Mouse (Mus musculus) embryonic facial prominence, embryonic 11.5 days (tissue): ENCODE data around the gene Limk2. TPM values are rescaled to one million over a fixed set of nuclear protein-coding genes. Genes with fewer than 3 reads are reported as not detected.

Experiments
- ATAC-seq: fragments of 200-750 bp; cut with Nextera tagmentation; replicated peaks from 2 replicates; pipeline ENCODE4 v1.8.0; 2017; ENCODE audit warnings: low read depth; ENCODE audit not compliant: insufficient number of reproducible peaks, low FRiP score, low TSS enrichment
- DNase-seq: peaks from one replicate; pipeline ENCODE4 v3.0.0-alpha.2; 2015; ENCODE audit warnings: low spot score
- H3K27ac ChIP-seq: fragments of 300-500 bp; sonication (generic); replicated peaks from 2 replicates; pipeline ENCODE4 v1.5.1; 2014; ENCODE audit warnings: mild to moderate bottlenecking, low read depth, low read length, control low read depth
- H3K27me3 ChIP-seq: fragments of 300-500 bp; sonication (generic); 2 replicates; pipeline ENCODE4 v1.6.1; 2014; ENCODE audit warnings: mild to moderate bottlenecking, low read length, moderate library complexity, mixed read lengths; ENCODE audit not compliant: control insufficient read depth, insufficient read depth
- H3K36me3 ChIP-seq: fragments of 300-500 bp; sonication (generic); replicated peaks from 2 replicates; pipeline ENCODE4 v1.6.1; 2014; ENCODE audit warnings: low read depth, mild to moderate bottlenecking, low read length, moderate library complexity, mixed read lengths; ENCODE audit not compliant: control insufficient read depth, insufficient read depth
- H3K4me1 ChIP-seq: fragments of 300-500 bp; sonication (generic); 2 replicates; pipeline ENCODE4 v1.6.1; 2014; ENCODE audit warnings: low read length, mixed read lengths; ENCODE audit not compliant: control insufficient read depth, insufficient read depth
- H3K4me2 ChIP-seq: fragments of 300-500 bp; sonication (generic); 2 replicates; pipeline ENCODE4 v1.6.1; 2014; ENCODE audit warnings: low read depth, mild to moderate bottlenecking, control low read depth, low read length, moderate library complexity
- H3K4me3 ChIP-seq: fragments of 300-500 bp; sonication (generic); 2 replicates; pipeline ENCODE4 v1.5.1; 2014; ENCODE audit warnings: low read depth, low read length, control low read depth
- H3K9ac ChIP-seq: fragments of 300-500 bp; sonication (generic); replicated peaks from 2 replicates; pipeline ENCODE4 v1.6.1; 2014; ENCODE audit warnings: mild to moderate bottlenecking, control low read depth, low read length
- H3K9me3 ChIP-seq: fragments of 300-500 bp; sonication (generic); replicated peaks from 2 replicates; pipeline ENCODE4 v1.6.1; 2016; ENCODE audit warnings: mild to moderate bottlenecking, low read length, inconsistent platforms, mixed read lengths; ENCODE audit not compliant: control insufficient read depth
- WGBS: fragments of 180-500 bp; shearing (Covaris S2); extraction: QIAGEN DNeasy Blood & Tissue Kit; methylation state at CpG from one replicate; pipeline ENCODE4 v1.1.7; 2014; 5-methylcytosine and 5-hydroxymethylcytosine counted together
- polyA plus RNA-seq: library from polyadenylated mRNA; unstranded; fragments of >200 nt; fragmentation: Nextera tagmentation; extraction: Ambion mirVana; gene quantifications from 2 replicates; pipeline ENCODE4 v1.2.1, GENCODE M21; 2014

The Limk2 gene
- polyA plus RNA-seq, 1 experiment from 2014 or later, result 47.3 TPM

DNA sequence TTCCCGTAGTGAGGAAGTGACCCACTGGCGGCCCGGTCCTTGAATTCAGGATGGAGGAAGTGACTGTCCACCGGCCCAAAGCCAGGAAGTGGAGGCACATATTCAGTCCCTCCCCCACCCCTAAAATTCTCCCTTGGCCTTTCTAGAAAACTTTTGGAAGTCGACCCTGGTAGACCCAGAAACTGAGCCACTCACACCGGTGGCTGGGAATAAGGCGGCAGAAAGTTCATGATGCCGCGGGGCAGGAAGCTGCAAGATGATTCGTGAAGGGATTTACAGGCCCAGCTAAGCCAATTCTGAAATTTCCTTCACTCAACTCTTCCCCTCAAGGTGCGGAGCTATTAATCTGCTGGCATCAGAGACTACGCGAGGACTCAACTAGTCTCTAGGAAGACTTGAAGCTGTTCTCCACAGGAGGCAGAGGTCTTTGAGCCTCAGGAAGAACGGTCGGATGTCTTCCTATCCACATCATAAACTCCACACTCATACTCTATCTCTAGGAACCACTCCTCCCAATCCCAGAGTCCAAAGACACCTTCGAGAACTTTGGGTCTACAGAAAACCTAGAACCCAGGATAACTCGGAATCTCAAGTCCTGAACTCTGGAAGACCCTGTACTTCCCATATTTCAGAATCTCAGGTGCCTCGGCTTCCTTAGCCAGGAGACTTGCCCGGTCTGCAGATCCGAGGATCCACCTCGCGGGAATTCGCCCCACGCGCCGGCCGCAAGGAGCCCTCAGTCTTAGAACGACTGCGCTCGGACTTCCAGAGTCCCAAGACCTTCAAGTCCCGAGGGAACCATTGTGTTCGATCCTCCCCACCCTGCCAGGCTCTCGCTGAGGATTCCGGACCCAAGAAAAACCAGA, 625 bp downstream of the Limk2 start:
- H3K4me1 ChIP-seq, result peaks cover 5% of the 10 kb centered on the region; the same call in 1 of the 2 replicates
- H3K27me3 ChIP-seq, result no peaks in the 10 kb centered on the region
- no peaks in the 10 kb centered on the region for H3K36me3 ChIP-seq
- ATAC-seq (peak; percentile 24), DNase-seq (peak; percentile 19)
- WGBS, result 5% methylated on average over 34 of the region's 34 CpGs
- no peaks in the 10 kb centered on the region for H3K9me3 ChIP-seq
- H3K9ac ChIP-seq, result peak overlapping the region; percentile 76
- H3K27ac ChIP-seq, result 0 out of 2 replicates have a peak overlapping the region, but pooled peaks have one; percentile 16
- peak overlapping the region; percentile 75 for H3K4me2 ChIP-seq
- peak overlapping the region; percentile 69 for H3K4me3 ChIP-seq

DNA sequence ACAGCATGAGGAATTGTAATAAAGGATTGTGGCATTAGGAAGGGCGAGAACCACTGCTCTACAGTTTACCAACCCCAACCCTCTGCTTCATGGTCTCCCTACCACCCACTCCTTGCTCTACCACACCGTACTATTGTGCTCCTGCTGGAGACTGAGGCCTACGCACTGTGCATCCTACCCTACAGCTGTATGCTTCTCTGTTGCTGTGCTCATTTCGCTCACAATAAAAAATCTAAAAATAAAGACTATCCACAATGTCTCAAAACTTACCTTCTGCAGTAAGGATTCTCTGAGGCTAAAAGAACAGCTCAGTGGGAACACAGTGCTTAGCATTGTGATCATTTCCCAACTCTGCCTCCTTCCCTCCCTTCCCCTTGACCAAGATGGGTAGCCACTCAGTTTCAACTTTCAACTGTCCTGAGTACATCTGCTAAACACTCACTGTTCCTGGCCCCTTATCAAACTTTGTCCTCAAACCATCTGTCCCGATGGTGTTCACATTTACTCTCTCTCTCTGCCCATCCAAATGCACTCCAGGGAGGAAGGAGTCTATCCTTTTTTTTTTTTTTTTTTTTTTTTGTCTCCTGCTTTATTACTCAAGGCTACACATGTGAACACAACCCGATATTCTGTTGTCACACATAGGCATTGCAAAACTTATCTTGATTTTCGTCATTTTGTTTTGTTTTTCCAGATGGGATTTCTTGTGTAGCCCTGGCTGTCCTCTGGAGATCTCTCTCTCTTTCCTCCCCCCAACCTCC, 4.5 kb downstream of the Limk2 start:
- 86% methylated on average over 7 of the region's 7 CpGs for WGBS
- Histone ChIP-seq H3K27ac (no peak overlapping the region), H3K36me3 (no peaks in the 10 kb centered on the region), H3K4me1 (peaks cover 5% of the 10 kb centered on the region; the same call in 1 of the 2 replicates), H3K27me3 (no peaks in the 10 kb centered on the region), H3K4me2 (no peak overlapping the region), H3K9ac (no peak overlapping the region), H3K9me3 (no peaks in the 10 kb centered on the region), H3K4me3 (no peak overlapping the region)
- no peak for ATAC-seq
- no peak for DNase-seq

DNA sequence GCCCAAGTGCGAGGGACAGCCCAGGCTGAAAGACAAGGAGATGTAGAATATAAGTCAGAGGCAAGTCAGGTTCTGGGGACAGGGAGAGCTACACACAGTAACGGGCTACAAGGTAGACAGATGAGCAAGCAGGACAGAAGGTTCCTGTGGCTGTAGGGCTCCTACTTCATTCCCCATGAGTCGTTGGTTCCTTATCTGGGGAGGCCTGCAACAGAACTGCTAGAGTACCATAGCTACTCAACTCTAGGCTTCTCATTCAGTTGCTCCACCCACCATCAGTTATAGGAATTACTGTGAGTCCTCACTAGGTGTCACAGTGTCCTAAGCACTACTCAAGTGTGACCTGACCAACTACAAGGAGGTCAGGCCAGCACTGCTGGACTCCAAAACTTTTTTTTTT, 6.0 kb downstream of the Limk2 start:
- Histone ChIP-seq H3K27me3 (no peaks in the 10 kb centered on the region), H3K36me3 (no peaks in the 10 kb centered on the region; the same call in 1 of the 2 replicates), H3K9me3 (no peaks in the 10 kb centered on the region), H3K27ac (no peak overlapping the region), H3K4me2 (no peak overlapping the region), H3K4me1 (peaks cover 5% of the 10 kb centered on the region; the same call in 1 of the 2 replicates), H3K9ac (no peak overlapping the region), H3K4me3 (no peak overlapping the region)
- DNase-seq, result no peak
- ATAC-seq, result no peak
- WGBS, result 77% methylated on average over 3 of the region's 3 CpGs

DNA sequence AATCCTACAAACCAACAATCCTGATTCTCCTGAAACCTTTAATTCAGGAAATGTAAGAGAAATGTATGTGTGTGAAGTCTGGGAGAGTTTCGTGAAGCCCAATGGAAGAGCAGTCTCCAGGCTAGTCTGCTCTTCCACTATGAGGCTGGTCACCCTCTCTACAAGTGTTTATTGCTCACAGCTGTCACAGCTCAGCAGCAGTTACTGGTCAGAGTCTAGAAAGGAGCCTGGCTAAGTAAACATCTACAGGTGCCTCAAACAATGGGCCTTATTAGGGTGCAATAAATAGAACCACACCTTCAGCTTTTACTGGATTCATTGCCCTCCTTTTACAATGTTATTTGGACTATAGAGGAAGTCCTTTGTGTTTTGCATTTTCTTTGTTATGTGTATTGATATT, 10.7 kb downstream of the Limk2 start:
- H3K27ac ChIP-seq, result no peak overlapping the region
- DNase-seq, result no peak
- ATAC-seq, result no peak
- no peaks in the 10 kb centered on the region for H3K27me3 ChIP-seq
- no peaks in the 10 kb centered on the region; the same call in none of the 2 replicates for H3K36me3 ChIP-seq
- no peaks in the 10 kb centered on the region for H3K4me1 ChIP-seq
- H3K4me2 ChIP-seq, result no peak overlapping the region
- no peak overlapping the region for H3K9ac ChIP-seq
- H3K9me3 ChIP-seq, result no peaks in the 10 kb centered on the region
- no peak overlapping the region for H3K4me3 ChIP-seq
- WGBS, result 94% methylated on average over 1 of the region's 1 CpGs

DNA sequence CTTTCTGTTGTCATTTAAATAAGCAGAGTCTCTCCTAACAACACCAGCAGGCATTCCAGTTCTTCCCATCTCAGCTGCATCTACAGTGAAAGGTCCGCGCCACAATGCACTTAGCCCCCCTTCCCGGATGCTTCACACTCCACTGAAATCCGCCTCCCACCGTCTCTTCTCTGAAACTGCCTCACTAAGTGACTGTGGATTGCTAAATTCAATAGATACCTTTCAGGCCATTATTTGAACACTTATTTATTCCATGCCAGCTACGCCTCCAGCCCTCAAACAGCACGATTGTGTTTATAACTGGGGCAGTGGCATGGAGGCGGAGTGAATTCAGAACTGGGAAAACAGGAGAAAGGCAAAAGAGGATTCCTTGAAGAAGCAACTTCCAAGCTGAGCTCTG, 12.4 kb downstream of the Limk2 start:
- ATAC-seq, result no peak
- 76% methylated on average over 8 of the region's 8 CpGs for WGBS
- DNase-seq, result no peak
- no peaks in the 10 kb centered on the region; the same call in none of the 2 replicates for H3K36me3 ChIP-seq
- no peak overlapping the region for H3K27ac ChIP-seq
- H3K4me3 ChIP-seq, result no peak overlapping the region
- no peak overlapping the region for H3K9ac ChIP-seq
- H3K4me2 ChIP-seq, result no peak overlapping the region
- no peaks in the 10 kb centered on the region for H3K4me1 ChIP-seq
- no peaks in the 10 kb centered on the region for H3K9me3 ChIP-seq
- H3K27me3 ChIP-seq, result no peaks in the 10 kb centered on the region

DNA sequence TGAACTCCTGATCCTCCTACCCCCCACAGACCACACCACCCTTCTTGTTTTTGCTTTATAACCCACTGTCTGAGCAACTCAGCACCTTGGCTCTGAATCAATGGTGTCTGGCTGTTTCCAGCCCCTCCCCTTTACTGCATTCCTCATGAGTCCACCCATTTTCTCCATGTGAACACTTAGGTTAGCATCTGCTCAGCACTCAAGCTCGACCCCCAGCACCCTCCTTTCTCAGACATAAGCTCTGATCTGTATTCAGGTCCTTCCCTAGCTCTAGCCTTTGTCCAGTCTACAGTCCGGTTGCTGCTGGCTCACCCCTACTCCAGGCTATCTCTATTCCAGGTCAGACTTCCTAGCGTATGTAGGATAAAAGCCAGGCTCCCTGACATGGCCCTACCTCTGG, 12.9 kb downstream of the Limk2 start:
- no peaks in the 10 kb centered on the region for H3K4me1 ChIP-seq
- ATAC-seq (peak; percentile 72; the same call in 1 of the 2 replicates), DNase-seq (no peak)
- no peaks in the 10 kb centered on the region for H3K9me3 ChIP-seq
- no peak overlapping the region for H3K9ac ChIP-seq
- H3K4me3 ChIP-seq, result no peak overlapping the region
- H3K27me3 ChIP-seq, result no peaks in the 10 kb centered on the region
- no peak overlapping the region for H3K4me2 ChIP-seq
- no peak overlapping the region for H3K27ac ChIP-seq
- 74% methylated on average over 3 of the region's 3 CpGs for WGBS
- H3K36me3 ChIP-seq, result no peaks in the 10 kb centered on the region; the same call in none of the 2 replicates

DNA sequence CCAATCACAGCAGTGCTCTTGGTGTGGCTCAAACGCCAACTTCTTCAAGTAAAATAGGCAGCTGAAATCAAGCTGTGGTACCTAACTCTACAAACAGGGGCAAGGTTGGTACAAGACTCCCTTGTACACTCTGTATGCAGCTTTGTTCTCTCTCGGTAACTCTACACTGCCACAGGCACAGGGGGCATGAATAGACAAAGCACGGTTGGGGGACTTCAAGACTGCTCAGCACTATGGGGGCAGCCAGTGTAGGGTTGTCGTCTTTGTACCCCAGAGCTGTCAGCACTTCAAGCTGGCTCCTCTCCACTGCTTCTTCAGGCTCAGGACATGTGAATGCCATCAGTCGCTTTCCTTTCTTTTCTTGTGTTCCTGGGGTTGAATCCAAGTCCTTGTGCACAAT, 14.5 kb downstream of the Limk2 start:
- no peak overlapping the region for H3K4me2 ChIP-seq
- ATAC-seq (peak; percentile 72; the same call in 1 of the 2 replicates), DNase-seq (no peak)
- H3K4me1 ChIP-seq, result no peaks in the 10 kb centered on the region
- no peaks in the 10 kb centered on the region for H3K27me3 ChIP-seq
- no peak overlapping the region for H3K9ac ChIP-seq
- no peaks in the 10 kb centered on the region; the same call in none of the 2 replicates for H3K36me3 ChIP-seq
- H3K27ac ChIP-seq, result no peak overlapping the region
- WGBS, result 39% methylated on average over 5 of the region's 5 CpGs
- no peaks in the 10 kb centered on the region for H3K9me3 ChIP-seq
- no peak overlapping the region for H3K4me3 ChIP-seq

DNA sequence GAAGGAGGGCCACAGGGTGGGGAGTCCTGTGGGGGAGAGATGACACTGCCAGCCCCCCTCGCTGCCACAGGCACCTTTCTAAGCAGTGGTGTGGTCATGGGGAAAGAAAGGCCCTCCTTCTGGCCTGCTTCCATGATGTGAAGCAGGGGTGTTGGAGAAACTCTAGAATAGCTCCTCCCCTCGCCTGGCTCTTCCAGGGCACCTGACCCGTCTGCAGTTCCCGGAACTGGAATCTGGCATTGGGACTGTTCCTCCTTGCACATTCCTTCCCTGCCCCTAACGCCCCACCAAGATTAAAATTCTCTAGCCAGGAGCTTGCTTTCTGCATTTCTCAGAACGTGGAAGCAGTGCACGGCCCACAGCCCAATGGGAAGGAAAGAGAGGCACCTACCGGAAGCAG, 16.5 kb downstream of the Limk2 start:
- no peaks in the 10 kb centered on the region for H3K9me3 ChIP-seq
- no peak overlapping the region for H3K9ac ChIP-seq
- no peaks in the 10 kb centered on the region for H3K4me1 ChIP-seq
- H3K4me3 ChIP-seq, result no peak overlapping the region
- no peak overlapping the region for H3K4me2 ChIP-seq
- ATAC-seq, result no peak
- 84% methylated on average over 8 of the region's 8 CpGs for WGBS
- H3K27ac ChIP-seq, result no peak overlapping the region
- no peak for DNase-seq
- H3K27me3 ChIP-seq, result no peaks in the 10 kb centered on the region
- H3K36me3 ChIP-seq, result no peaks in the 10 kb centered on the region; the same call in 1 of the 2 replicates
